Comparison of ENCODE assay signal across 32 mouse cellular contexts in the genomic region with DNA sequence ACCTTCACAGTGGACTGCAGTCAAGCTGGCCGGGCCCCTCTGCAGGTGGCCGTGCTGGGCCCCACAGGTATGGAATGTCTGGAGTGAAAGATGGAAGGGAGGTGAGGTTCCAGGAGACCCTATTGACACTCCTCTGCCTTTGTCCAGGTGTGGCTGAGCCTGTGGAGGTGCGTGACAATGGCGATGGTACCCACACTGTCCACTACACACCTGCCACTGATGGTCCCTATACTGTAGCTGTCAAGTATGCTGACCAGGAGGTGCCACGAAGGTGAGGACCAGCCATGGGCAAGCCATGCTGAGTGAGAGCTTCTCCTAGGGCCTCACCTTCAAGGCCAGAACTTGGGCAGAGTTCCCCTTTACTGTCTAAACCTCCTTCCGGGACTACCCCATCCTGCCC. TPM values are rescaled to one million over a fixed set of nuclear protein-coding genes. Genes with fewer than 3 reads are reported as not detected.
"Had no signal": no experiment of that assay in that cellular context is flagged by ENCODE, and none has a peak within 500 bp of the region (broad histone marks: within the 10 kb centered on the region; RNA-seq: fewer than 3 reads in every experiment).

No protein-coding gene starts in this region.

- H3K36me3 ChIP-seq: forebrain, embryonic 12.5 days; forebrain, embryonic 15.5 days had no signal

- DNase-seq: cerebellum, adult 8-10 months; cerebellum, adult 9-10 months; cerebellum, adult 9-11 months; cerebellum, postnatal 10 days; cerebellum, postnatal 14 days; cerebellum, postnatal 25 days; cerebellum, postnatal 36 days; embryo, embryonic 11 days; forebrain, postnatal 0 days; gastrocnemius, postnatal 10 days; gastrocnemius, postnatal 14 days; gastrocnemius, postnatal 25 days; gastrocnemius, postnatal 36 days; heart, adult 11 months; heart, adult 18-20 months; heart, adult 2 months had no signal

- H3K27me3 ChIP-seq: embryonic facial prominence, embryonic 12.5 days; embryonic facial prominence, embryonic 13.5 days; embryonic facial prominence, embryonic 15.5 days; forebrain, embryonic 12.5 days; forebrain, embryonic 13.5 days; forebrain, embryonic 15.5 days had no signal

- H3K4me2 ChIP-seq: embryonic facial prominence, embryonic 12.5 days; embryonic facial prominence, embryonic 13.5 days; embryonic facial prominence, embryonic 15.5 days; forebrain, embryonic 12.5 days; forebrain, embryonic 13.5 days; forebrain, embryonic 15.5 days had no signal

- H3K4me3 ChIP-seq: embryonic facial prominence, embryonic 10.5 days; embryonic facial prominence, embryonic 12.5 days; embryonic facial prominence, embryonic 13.5 days; embryonic facial prominence, embryonic 15.5 days; erythroblast, embryonic 14.5 days; forebrain, embryonic 10.5 days; forebrain, embryonic 12.5 days; forebrain, embryonic 13.5 days; forebrain, embryonic 15.5 days; gastrocnemius, adult 2 months; heart, adult 2 months had no signal

RNA-seq across cellular contexts. Expression of gene Flnc, which starts 17.6 kb away (rescaled TPM):
- polyA plus RNA-seq: erythroblast, embryonic 14.5 days had no signal

RNA-seq across cellular contexts. Expression of gene Atp6v1fnb, which starts 20.6 kb away (rescaled TPM):
- polyA plus RNA-seq: cortical plate, adult 2 months; embryonic facial prominence, embryonic 10.5 days; embryonic facial prominence, embryonic 11.5 days; embryonic facial prominence, embryonic 14.5 days; embryonic facial prominence, embryonic 15.5 days; erythroblast, embryonic 14.5 days; forebrain, embryonic 15.5 days; forebrain, embryonic 16.5 days; frontal cortex, adult 2 months; gonadal fat pad, adult 2 months; heart, adult 2 months had no signal

RNA-seq across cellular contexts. Expression of gene Ccdc136, which starts 54.6 kb away (rescaled TPM):
- polyA plus RNA-seq: erythroblast, embryonic 14.5 days had no signal
